Mouse (Mus musculus): Measurements from ENCODE around the gene Spryd7. TPM values are rescaled to one million over a fixed set of nuclear protein-coding genes. Genes with fewer than 3 reads are reported as not detected.
A peak's percentile ranks its signal among the peaks of the same experiment; 100 is the strongest.
"Not testable (repeated sequence)": the region's sequence is repeated elsewhere in the genome, so short reads cannot be mapped to it uniquely, and the experiment has no call there.

Spryd7 gene
- total RNA-seq, 2 experiments from 2014 or later = 4.8 to 11.1 TPM

GRCm38 (mm10) chr14:61537772-61538171 lies 18.9 kb downstream of the Spryd7 start:
- ATAC-seq (replicated peaks; ENCODE audit: poor library complexity, severe bottlenecking) = not testable (repeated sequence)

- no peak for ATAC-seq (replicated peaks; ENCODE audit: poor library complexity, severe bottlenecking)
Observed at GRCm38 (mm10) chr14:61536631-61537264, 19.9 kb downstream of the Spryd7 start.

- no peak for ATAC-seq (replicated peaks; ENCODE audit: poor library complexity, severe bottlenecking)
Observed at GRCm38 (mm10) chr14:61535811-61536210, 20.9 kb downstream of the Spryd7 start.

- no peak for ATAC-seq (replicated peaks; ENCODE audit: poor library complexity, severe bottlenecking)
Observed at GRCm38 (mm10) chr14:61530966-61531365, 25.7 kb downstream of the Spryd7 start.

- ATAC-seq (replicated peaks; ENCODE audit: poor library complexity, severe bottlenecking) = no peak
Observed at GRCm38 (mm10) chr14:61530396-61530795, 26.3 kb downstream of the Spryd7 start.

GRCm38 (mm10) chr14:61529533-61529932 lies 27.2 kb downstream of the Spryd7 start:
- ATAC-seq (replicated peaks; ENCODE audit: poor library complexity, severe bottlenecking) = peak; percentile 100

- ATAC-seq (replicated peaks; ENCODE audit: poor library complexity, severe bottlenecking) = no peak
Observed at GRCm38 (mm10) chr14:61526006-61526405, 30.7 kb downstream of the Spryd7 start.

- no peak for ATAC-seq (replicated peaks; ENCODE audit: poor library complexity, severe bottlenecking)
Observed at GRCm38 (mm10) chr14:61523821-61524220, 32.9 kb downstream of the Spryd7 start.

- peak; percentile 99 for ATAC-seq (replicated peaks; ENCODE audit: poor library complexity, severe bottlenecking)
Observed at GRCm38 (mm10) chr14:61518659-61519480, 37.8 kb downstream of the Spryd7 start.

GRCm38 (mm10) chr14:61516471-61517426 lies 39.9 kb downstream of the Spryd7 start:
- ATAC-seq (replicated peaks; ENCODE audit: poor library complexity, severe bottlenecking) = no peak

GRCm38 (mm10) chr14:61511494-61511893 lies 45.2 kb downstream of the Spryd7 start:
- no peak for ATAC-seq (replicated peaks; ENCODE audit: poor library complexity, severe bottlenecking)

- ATAC-seq (replicated peaks; ENCODE audit: poor library complexity, severe bottlenecking) = peak; percentile 90
Observed at GRCm38 (mm10) chr14:61497716-61498490, 58.8 kb downstream of the Spryd7 start.

- ATAC-seq (replicated peaks; ENCODE audit: poor library complexity, severe bottlenecking) = peak; percentile 82
Observed at GRCm38 (mm10) chr14:61493511-61494135, 63.1 kb downstream of the Spryd7 start.

Other genes with a start within 250 kb of the Spryd7 start
- gene Arl11, start 247.1 kb downstream of the Spryd7 start, total RNA-seq (2014; fragmentation: Nextera tagmentation) = 50.8 and 51.6 TPM in 2 replicates
- gene Arl11, start 247.1 kb downstream of the Spryd7 start, total RNA-seq (2017) = 17.3 and 22.7 TPM in 2 replicates
- 3.4 and 4.8 TPM in 2 replicates for gene Ebpl, start 196.4 kb downstream of the Spryd7 start, total RNA-seq (2014; fragmentation: Nextera tagmentation)
- 2.2 and 2.8 TPM in 2 replicates for gene Ebpl, start 196.4 kb downstream of the Spryd7 start, total RNA-seq (2017)
- 43.2 and 47.9 TPM in 2 replicates for gene Kpna3, start 117.0 kb downstream of the Spryd7 start, total RNA-seq (2014; fragmentation: Nextera tagmentation)
- 29.7 and 50.2 TPM in 2 replicates for gene Kpna3, start 117.0 kb downstream of the Spryd7 start, total RNA-seq (2017)
- gene Trim13, start 41.4 kb upstream of the Spryd7 start, total RNA-seq (2014; fragmentation: Nextera tagmentation) = 6.9 and 19.0 TPM in 2 replicates
- 12.6 and 14.6 TPM in 2 replicates for gene Trim13, start 41.4 kb upstream of the Spryd7 start, total RNA-seq (2017)
- 0.79 TPM in 1 of 2 replicates, not detected in the other for gene Kcnrg, start 50.6 kb upstream of the Spryd7 start, total RNA-seq (2014; fragmentation: Nextera tagmentation)
- gene Kcnrg, start 50.6 kb upstream of the Spryd7 start, total RNA-seq (2017) = 0.17 and 0.31 TPM in 2 replicates